Mouse (Mus musculus): ENCODE results near the gene Kcnq1.

DNA sequence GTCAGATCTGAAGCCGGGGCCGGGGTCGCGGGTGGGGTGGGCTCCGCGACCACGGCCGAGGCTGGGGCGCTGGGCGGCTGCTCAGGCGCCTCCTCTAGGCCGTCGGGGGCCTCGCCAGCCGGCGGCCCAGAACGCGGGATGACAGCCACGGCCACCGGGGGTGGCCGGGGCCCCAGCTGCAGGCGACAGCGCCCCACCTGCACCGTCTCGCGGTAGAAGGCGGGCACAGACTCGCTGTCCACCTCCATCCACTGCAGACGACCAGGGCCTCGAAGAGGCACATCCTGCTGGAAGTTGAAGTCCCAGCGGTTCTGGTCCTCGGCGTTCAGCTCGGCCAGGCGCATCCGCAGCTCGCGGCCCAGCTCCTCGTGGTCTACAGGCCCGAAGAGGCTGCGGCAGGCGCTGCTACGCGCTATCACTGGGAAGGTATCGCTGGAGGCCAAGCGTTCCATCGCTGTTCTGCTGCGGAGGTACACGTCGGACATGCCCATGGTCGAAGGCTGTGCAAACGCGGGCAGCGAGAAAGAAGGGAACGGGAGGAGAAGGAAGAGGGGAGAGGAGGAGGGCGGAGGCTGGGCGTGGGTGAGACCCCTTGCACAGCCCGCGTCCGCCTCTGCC, 354.2 kb downstream of the Kcnq1 start:
- no peak for TF ChIP-seq CTCF (conservative IDR thresholded peaks at IDR 0.05 in 1 of 2, IDR thresholded peaks at IDR 0.05 in 1 of 2; ENCODE audit: low read depth in 2 of 2, low read length in 2 of 2)
- no peak for TF ChIP-seq POLR2AphosphoS2 (IDR thresholded peaks at IDR 0.05; ENCODE audit: low read depth, low read length)
- TF ChIP-seq CHD1 (IDR thresholded peaks at IDR 0.05; ENCODE audit: low read depth, low read length) = no peak
- TF ChIP-seq ZMIZ1 (IDR thresholded peaks at IDR 0.05; ENCODE audit: low read depth, low read length) = no peak
- no peak for TF ChIP-seq POLR2A (IDR thresholded peaks at IDR 0.05; ENCODE audit: low read depth, low read length)
- TF ChIP-seq UBTF (IDR thresholded peaks at IDR 0.05; ENCODE audit: low read depth, low read length) = no peak
